Mouse (Mus musculus) stomach, postnatal 0 days (tissue): Measurements from ENCODE around the gene Anxa6. TPM values are rescaled to one million over a fixed set of nuclear protein-coding genes. Genes with fewer than 3 reads are reported as not detected.

ENCODE experiments used
- ATAC-seq: fragments of 200-750 bp; cut with Nextera tagmentation; 2 replicates; pipeline ENCODE4 v1.8.0; 2017; ENCODE audit not compliant: low FRiP score, low TSS enrichment
- DNase-seq: peaks from one replicate; pipeline ENCODE4 v3.0.0-alpha.2; 2016; ENCODE audit warnings: low spot score
- H3K27ac ChIP-seq: fragments of 300-500 bp; sonication (generic); replicated peaks from 2 replicates; pipeline ENCODE4 v1.5.1; 2014; ENCODE audit warnings: mild to moderate bottlenecking, control low read depth
- H3K27me3 ChIP-seq: fragments of 300-500 bp; sonication (generic); 2 replicates; pipeline ENCODE4 v1.6.1; 2014; ENCODE audit warnings: low read length; ENCODE audit not compliant: control insufficient read depth, insufficient read depth
- H3K36me3 ChIP-seq: fragments of 300-500 bp; sonication (generic); 2 replicates; pipeline ENCODE4 v1.6.1; 2014; ENCODE audit warnings: low read length, mixed read lengths; ENCODE audit not compliant: control insufficient read depth, insufficient read depth
- H3K4me1 ChIP-seq: fragments of 300-500 bp; sonication (generic); replicated peaks from 2 replicates; pipeline ENCODE4 v1.6.1; 2014; ENCODE audit warnings: antibody characterized with exemption; ENCODE audit not compliant: control insufficient read depth, insufficient read depth
- H3K4me2 ChIP-seq: fragments of 300-500 bp; sonication (generic); replicated peaks from 2 replicates; pipeline ENCODE4 v1.6.1; 2014; ENCODE audit warnings: low read depth, mild to moderate bottlenecking, control low read depth, moderate library complexity
- H3K4me3 ChIP-seq: fragments of 300-500 bp; sonication (generic); 2 replicates; pipeline ENCODE4 v1.5.1; 2014; ENCODE audit warnings: low read depth, low read length, control low read depth
- H3K9ac ChIP-seq: fragments of 300-500 bp; sonication (generic); 2 replicates; pipeline ENCODE4 v1.6.1; 2014; ENCODE audit warnings: mild to moderate bottlenecking, low read length, control low read depth, mixed read lengths
- H3K9me3 ChIP-seq: fragments of 300-500 bp; sonication (generic); 2 replicates; pipeline ENCODE4 v1.6.1; 2016; ENCODE audit warnings: low read length; ENCODE audit not compliant: control insufficient read depth
- CTCF ChIP-seq: IDR thresholded peaks from 2 replicates; pipeline ENCODE4 v1.5.1; 2016; ENCODE audit warnings: antibody characterized with exemption, low read depth, mild to moderate bottlenecking, moderate library complexity
- EP300 ChIP-seq: optimal IDR thresholded peaks from 2 replicates; pipeline ENCODE3; 2016; ENCODE audit warnings: antibody characterized with exemption
- WGBS: fragments of 180-500 bp; shearing (Covaris S2); extraction: QIAGEN DNeasy Blood & Tissue Kit; methylation state at CpG from one replicate; pipeline ENCODE4 v1.1.7; 2014; 5-methylcytosine and 5-hydroxymethylcytosine counted together
- polyA plus RNA-seq: library from polyadenylated mRNA; unstranded; fragments of >200 nt; fragmentation: Nextera tagmentation; extraction: Ambion mirVana; gene quantifications from 2 replicates; pipeline ENCODE4 v1.2.1, GENCODE M21; 2015

Anxa6 gene
- polyA plus RNA-seq, 1 experiment from 2014 or later = 141 TPM

DNA sequence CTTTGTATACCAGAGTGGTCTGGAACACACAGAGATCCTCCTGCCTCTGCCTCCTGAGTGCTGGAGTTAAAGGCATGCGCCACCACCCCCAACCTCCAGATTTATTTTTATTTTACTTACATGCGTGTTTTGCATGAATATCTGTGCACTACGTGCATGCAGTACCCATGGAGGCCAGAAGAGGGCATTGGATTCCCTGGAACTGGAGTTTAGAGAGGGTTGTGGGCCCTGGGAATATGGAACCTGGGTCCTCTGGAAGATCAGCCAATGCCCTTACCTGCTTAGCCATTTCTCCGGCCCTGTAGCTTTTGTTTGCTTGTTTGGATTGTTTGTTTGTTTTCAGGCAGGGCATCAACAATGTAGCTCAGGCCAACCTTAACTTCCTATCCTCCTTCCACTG lies 8.1 kb upstream of the Anxa6 start:
- no peak for ATAC-seq
- Histone ChIP-seq H3K9ac (no peak overlapping the region), H3K4me1 (no peaks in the 10 kb centered on the region), H3K27ac (no peak overlapping the region), H3K27me3 (no peaks in the 10 kb centered on the region), H3K36me3 (no peaks in the 10 kb centered on the region), H3K4me3 (no peak overlapping the region), H3K4me2 (no peak overlapping the region), H3K9me3 (no peaks in the 10 kb centered on the region)
- TF ChIP-seq EP300 (no peak), CTCF (peak; percentile 64)
- 78% methylated on average over 4 of the region's 4 CpGs for WGBS
- no peak for DNase-seq

DNA sequence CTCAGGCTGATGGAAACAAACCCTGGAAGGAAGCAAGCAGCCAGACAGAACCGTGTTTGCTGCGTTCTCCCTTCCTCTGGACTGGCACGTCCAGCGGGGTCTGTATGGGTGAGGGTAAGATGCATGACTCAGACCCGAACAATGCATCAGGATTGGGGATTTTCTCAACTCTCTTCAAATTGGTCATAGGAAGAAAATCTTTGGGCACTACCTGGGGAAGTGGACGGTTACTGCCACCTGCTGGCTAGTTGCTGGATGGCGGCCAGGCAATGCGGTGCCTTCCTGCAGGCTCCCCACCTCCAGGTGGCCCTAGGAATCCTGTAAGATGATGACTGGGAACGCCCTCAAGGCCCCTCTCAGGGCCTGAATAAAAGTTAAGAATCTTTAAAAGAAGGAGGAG lies 6.3 kb upstream of the Anxa6 start:
- WGBS = 4% methylated on average over 9 of the region's 9 CpGs
- no peak for TF ChIP-seq EP300
- TF ChIP-seq CTCF = peak; percentile 97
- H3K9ac ChIP-seq = no peak overlapping the region
- H3K4me2 ChIP-seq = no peak overlapping the region
- peak; percentile 85 for DNase-seq
- no peak overlapping the region for H3K4me3 ChIP-seq
- H3K36me3 ChIP-seq = no peaks in the 10 kb centered on the region
- no peaks in the 10 kb centered on the region for H3K9me3 ChIP-seq
- no peaks in the 10 kb centered on the region for H3K4me1 ChIP-seq
- H3K27me3 ChIP-seq = no peaks in the 10 kb centered on the region
- H3K27ac ChIP-seq = no peak overlapping the region
- peak; percentile 77 for ATAC-seq

DNA sequence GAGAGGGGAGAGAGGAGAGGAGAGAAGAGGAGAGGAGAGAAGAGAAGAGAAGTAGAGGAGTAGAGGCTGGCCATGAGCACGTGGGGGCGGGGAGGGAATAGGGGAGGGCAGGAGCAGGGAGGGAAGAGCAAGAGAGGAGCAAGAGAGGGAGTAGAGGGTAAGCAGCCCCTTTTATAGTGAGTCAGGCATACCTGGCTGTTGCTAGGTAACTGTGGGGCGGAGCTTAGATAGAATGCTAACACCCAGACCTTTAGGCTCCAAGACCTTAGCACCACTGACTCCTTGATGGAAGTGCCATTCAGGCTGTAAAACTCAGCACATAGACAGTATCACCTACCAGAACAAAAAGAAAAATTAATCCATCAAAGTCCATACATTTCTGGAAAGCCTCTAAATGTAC lies 3.4 kb upstream of the Anxa6 start:
- peak; percentile 19 for DNase-seq

DNA sequence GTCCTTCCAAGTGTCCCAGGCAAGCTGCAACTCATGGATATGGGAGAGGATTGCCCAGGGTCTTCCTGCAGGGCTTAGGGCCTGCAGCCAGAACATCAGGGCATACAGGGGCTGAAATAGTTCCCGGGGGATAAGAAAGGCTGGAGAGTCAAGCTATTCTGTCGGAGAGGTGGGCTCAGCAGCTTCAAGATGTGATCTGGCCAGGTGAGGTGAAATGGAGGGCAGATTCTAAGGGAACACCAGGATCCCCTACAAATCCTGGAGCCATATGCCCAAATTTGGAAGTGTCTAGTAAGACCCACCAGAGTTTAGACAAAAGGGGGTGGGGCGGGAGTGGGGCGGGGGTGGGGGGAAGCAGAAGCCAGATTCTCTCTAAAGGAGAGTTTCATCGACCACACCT lies 959 bp downstream of the Anxa6 start:
- Histone ChIP-seq H3K27me3 (no peaks in the 10 kb centered on the region), H3K4me3 (peak overlapping the region; percentile 74), H3K36me3 (no peaks in the 10 kb centered on the region), H3K4me1 (peaks cover 11% of the 10 kb centered on the region), H3K9me3 (no peaks in the 10 kb centered on the region), H3K9ac (peak overlapping the region; percentile 81), H3K4me2 (peak overlapping the region; percentile 86), H3K27ac (peak overlapping the region; percentile 89)
- ATAC-seq (no peak), DNase-seq (no peak)
- TF ChIP-seq EP300 = no peak
- no peak for TF ChIP-seq CTCF
- 2% methylated on average over 5 of the region's 5 CpGs for WGBS

More for the DNA sequence above, 3.4 kb upstream of the Anxa6 start:
- TF ChIP-seq EP300 = no peak
- no peak for ATAC-seq
- H3K4me3 ChIP-seq = no peak overlapping the region
- no peaks in the 10 kb centered on the region for H3K9me3 ChIP-seq
- no peak overlapping the region for H3K4me2 ChIP-seq
- H3K4me1 ChIP-seq = peaks cover 5% of the 10 kb centered on the region; the same call in 1 of the 2 replicates
- H3K27me3 ChIP-seq = no peaks in the 10 kb centered on the region
- H3K27ac ChIP-seq = no peak overlapping the region
- H3K36me3 ChIP-seq = no peaks in the 10 kb centered on the region
- 34% methylated on average over 3 of the region's 3 CpGs for WGBS
- H3K9ac ChIP-seq = no peak overlapping the region

DNA sequence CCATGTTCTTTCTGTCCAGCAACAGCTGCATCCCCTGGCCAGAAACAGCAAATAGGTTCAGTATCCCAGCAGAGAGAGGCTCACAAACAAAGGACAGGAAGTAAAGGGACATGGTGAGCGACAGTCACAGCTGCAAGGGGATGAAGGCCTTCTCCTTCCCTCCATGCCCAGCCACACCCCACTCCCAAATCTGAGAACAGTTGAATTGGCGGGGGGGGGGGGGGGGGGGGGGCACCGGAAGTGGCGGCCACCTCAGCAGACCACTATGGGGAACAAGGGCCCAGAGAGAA lies 1.3 kb downstream of the Anxa6 start:
- Histone ChIP-seq H3K9ac (peak overlapping the region; percentile 81), H3K27ac (peak overlapping the region; percentile 89), H3K27me3 (no peaks in the 10 kb centered on the region), H3K4me3 (peak overlapping the region; percentile 74), H3K4me2 (peak overlapping the region; percentile 86), H3K9me3 (no peaks in the 10 kb centered on the region), H3K4me1 (peaks cover 11% of the 10 kb centered on the region), H3K36me3 (no peaks in the 10 kb centered on the region)
- ATAC-seq = no peak
- WGBS = 40% methylated on average over 1 of the region's 4 CpGs
- no peak for TF ChIP-seq CTCF
- no peak for TF ChIP-seq EP300
- no peak for DNase-seq

DNA sequence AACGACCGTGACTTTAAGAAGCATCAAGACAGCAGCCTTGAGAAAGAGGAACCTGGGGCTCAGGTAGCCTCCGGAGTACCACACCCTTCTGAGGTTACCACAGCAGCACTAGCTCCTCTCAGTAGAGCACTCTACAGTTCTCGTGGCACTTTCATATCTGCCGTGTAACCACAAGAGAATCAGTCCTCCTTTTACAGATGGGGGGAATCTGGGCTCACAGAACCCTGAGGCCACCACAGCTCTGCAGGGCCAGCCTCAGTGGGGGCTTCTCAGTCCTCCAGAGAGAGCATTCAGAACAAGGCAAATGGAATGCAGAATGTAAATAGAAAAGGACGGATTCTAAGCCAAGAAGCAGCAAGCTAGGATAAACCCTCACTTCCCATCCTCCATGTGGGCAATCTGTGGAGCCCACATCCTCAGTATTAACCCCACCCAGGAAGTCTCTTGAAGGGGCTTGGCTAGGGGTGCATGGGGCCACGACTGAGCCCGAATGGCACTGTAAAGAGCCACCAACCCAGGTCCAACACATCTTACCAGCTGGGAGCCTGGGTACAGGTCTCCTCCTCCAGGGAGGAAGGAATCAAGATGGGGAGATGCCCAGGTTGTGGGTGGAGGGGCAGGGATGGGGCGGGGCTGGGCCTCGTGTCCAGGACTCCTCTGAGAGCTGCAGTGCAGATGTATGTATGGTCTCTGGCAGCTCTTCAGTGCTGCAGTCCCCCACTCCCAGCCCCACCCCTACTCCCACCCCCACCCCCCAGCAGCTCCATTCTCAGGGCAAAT lies 1.8 kb downstream of the Anxa6 start:
- H3K27me3 ChIP-seq = no peaks in the 10 kb centered on the region
- no peaks in the 10 kb centered on the region for H3K9me3 ChIP-seq
- H3K4me2 ChIP-seq = peak overlapping the region; percentile 86
- DNase-seq (peak; percentile 24), ATAC-seq (peak; percentile 21; the same call in 1 of the 2 replicates)
- WGBS = 22% methylated on average over 10 of the region's 10 CpGs
- no peaks in the 10 kb centered on the region for H3K36me3 ChIP-seq
- TF ChIP-seq CTCF (no peak), EP300 (no peak)
- peak overlapping the region; percentile 74 for H3K4me3 ChIP-seq
- H3K4me1 ChIP-seq = peaks cover 15% of the 10 kb centered on the region
- peak overlapping the region; percentile 81 for H3K9ac ChIP-seq
- H3K27ac ChIP-seq = peak overlapping the region; percentile 89
